Mouse (Mus musculus) heart, postnatal 4 days (tissue): ENCODE results near the gene Irf3. TPM values are rescaled to one million over a fixed set of nuclear protein-coding genes. Genes with fewer than 3 reads are reported as not detected.

ENCODE experiments used
- DNase-seq: peaks from one replicate; pipeline ENCODE4 v3.0.0; 2021
- total RNA-seq, 2 experiments: library from RNA; stranded (reverse); gene quantifications; 2 replicates each; pipeline ENCODE4 v1.2.3; 2021

The Irf3 gene
- 10 to 100 TPM; 42.0 to 43.0 TPM for total RNA-seq

GRCm38 (mm10) chr7:44997231-44997939 is at the start of gene Irf3:
Gene Irf3, plus strand, starts transcription at chr7:44997648.
- DNase-seq, result peak; percentile 97

- DNase-seq, result no peak
These were observed 47.5 kb upstream of the Irf3 start for GRCm38 (mm10) chr7:44949922-44950321.

DNA sequence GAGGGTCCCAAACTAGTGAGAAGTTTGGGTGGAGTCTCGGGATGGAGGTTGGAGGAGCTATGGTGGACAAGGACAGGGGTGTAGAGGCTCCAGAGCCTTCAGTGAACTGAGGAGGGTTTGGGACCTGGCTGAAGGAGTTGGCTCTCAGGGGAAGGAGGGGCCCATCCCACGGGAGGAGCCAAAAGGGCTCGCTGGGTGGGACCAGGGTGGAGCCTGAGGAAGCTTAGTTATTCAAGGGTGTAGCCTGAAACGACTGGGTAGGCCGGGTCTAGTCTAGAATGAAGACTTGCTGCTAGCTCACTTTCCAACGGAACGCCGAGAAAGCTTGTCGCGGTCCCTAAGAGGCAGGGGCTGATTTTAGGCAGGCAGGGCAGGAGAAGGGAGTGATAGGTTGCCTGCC is 45.5 kb upstream of the Irf3 start:
- DNase-seq, result peak; percentile 71

DNA sequence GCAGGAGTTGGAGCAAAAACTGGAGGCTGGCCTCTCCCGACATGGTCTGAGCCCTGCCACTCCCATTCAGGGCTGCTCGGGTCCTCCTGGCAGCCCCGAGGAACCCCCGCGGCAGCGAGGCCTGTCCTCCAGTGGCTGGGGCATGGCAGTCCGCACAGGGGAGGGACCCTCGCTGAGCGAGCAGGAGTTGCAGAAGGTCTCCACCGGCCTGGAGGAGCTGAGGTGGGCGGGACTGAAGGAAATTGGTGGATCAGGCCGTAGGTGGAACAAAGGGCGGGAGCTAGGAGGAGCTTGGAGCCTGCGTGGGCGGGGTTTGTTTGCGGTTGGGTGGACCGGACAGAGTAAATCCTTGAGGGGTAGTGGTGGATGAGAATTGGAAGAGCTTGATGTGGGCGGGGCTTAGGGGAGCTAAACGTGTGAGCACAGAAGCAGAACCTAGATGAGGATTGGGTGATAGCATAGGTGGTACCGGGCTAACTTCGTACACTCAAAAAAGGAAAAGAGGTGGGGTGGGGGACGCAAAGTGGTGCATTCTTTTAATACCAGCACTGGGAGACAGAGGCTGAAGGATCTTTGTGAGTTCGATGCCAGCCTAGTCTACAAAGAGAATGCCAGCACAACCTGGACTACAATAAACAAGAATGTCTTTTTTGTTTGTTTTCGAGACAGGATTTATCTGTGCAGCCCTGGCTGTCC is 44.7 kb upstream of the Irf3 start:
- DNase-seq, result peak; percentile 92

DNA sequence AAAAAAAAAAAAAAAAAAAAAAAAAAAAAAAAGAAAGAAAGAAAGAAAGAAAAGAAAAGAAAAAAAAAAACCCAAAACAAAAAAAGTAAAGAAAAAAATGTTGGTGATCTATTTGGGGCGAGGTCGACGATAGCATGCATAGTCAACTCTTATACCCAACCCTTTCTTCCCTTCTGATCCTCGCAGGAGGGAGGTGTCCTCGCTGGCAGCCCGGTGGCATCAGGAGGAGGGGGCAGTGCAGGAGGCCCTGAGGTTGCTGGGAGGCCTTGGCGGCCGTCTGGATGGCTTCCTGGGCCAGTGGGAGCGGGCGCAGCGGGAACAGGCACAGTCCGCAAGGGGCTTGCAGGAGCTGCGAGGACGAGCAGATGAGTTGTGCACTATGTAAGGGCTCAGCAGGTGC is 43.9 kb upstream of the Irf3 start:
- no peak for DNase-seq

DNA sequence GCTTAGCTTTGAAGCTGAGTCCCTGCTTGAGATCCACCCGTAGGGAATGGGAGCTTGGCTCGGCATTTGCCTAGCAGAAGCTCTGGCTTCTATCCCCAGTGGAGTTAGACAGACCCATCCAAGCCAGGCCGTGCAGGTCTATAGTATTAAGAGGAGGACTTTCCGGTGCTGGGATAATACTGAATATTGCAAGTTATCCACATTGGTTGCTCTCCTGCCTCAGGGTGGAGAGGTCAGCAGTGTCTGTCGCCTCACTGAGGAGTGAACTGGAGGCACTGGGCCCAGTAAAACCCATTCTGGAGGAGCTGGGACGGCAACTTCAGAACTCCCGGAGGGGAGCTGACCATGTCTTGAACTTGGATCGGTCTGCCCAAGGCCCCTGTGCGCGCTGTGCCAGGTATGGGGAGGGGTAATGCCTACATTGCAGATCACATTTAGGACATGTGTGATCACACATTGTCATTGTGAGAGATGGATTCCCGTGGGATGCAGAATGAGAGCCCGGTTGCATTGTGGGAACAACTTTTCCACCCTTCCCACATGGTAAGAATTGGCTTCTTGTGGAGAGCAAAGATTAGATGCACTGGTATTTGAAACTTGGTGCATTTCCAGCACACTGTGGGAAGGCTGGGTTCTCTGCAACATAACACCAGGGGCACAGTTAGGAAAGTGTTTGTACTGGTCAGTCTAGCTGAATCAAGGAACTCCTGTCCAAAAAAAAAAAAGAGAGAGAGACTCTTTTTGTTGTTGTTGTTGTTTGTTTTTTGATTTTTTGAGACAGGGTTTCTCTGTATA is 43.2 kb upstream of the Irf3 start:
- no peak for DNase-seq

DNA sequence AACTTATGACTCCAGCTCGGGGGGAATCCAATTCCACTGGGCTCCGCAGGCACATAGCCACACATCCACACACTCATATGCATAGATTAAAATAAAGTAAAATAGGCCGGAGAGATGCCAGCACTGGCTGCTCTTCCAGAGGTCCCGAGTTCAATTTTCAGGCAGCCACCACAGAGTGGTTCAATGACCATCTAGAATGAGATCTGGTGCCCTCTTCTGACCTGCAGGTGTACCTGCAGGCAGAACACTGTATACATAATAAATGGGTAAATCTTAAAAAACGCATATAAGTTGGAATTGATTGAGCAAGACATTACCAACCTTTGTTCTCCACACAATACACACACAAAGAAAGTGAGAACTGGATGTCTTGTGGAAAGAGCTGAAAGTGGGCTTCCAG is 41.8 kb upstream of the Irf3 start:
- DNase-seq, result peak; percentile 16

GRCm38 (mm10) chr7:44956266-44956665 is 41.2 kb upstream of the Irf3 start:
- DNase-seq, result no peak

GRCm38 (mm10) chr7:44957183-44957835 is 40.1 kb upstream of the Irf3 start:
- DNase-seq, result peak; percentile 47

GRCm38 (mm10) chr7:44958208-44958607 is 39.2 kb upstream of the Irf3 start:
- DNase-seq, result peak; percentile 66

DNA sequence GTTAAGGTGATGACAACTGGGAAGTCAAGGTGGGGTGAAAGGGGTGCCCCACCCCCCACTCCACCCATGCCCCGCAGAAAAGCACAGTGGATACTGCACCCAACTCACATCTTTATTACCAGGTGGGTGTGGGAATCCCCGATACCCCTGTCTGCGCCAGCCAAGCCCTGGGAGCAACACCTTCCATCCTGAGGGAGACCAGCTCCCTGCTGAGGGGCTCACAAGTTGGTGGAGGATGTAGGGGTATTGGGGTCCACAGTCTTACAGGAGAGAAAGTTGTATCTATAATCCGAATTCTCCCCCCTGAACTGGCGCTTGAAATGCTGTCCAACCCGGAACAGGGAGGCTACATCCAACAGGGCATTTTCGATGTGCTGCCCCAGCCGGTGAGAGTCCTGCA is 38.2 kb upstream of the Irf3 start:
- no peak for DNase-seq

DNA sequence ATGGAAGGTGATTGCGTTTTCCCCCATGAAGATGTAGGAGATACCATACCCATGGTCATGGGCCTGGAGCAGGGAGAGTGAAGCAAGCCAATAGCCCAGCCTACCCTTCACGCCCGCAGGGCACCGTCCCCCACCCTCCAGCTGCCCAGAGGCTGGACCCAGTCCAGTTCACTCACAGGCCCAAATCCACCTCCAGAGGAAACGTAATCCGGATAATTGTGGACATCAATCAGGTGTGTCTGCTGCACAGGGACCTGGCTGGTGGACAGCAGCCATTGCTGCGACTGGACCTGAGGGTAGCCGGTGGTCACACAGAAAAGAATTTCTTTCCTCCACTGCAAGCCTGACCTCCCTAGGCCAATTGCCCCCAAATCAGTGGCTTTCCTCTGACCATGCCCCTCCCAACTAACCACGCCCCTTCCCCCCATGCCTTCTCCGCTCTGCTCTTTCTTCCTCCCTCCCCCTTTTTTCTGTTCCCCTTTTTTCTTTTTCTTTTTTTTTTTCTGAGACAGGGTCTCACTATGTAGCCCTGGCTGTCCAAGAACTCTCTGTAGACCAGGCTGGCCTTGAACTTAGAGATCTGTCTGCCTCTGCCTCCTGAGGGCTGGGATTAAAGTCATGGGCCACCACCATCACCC is 37.5 kb upstream of the Irf3 start:
- DNase-seq, result no peak

DNA sequence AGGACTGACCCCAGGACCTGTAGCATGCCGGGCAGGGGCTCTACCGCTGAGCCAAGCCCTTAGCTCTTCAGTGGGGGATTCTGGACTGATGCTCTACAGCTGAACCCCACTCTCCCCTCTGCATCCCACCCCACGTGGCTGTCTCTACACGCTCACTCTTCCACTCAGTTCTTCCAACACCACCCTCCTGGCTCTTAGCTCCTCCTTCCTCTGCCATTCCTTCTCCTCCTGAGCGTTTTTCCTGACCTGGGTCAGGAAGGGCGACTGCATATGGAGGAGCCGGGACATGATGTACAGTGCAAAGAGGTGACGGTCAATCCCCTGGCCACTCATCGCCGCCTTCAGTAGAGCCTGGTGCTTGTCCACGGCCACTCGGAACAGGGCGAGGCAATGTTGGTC is 36.9 kb upstream of the Irf3 start:
- no peak for DNase-seq

- no peak for DNase-seq
These were observed 35.1 kb upstream of the Irf3 start for GRCm38 (mm10) chr7:44962337-44962736.

DNA sequence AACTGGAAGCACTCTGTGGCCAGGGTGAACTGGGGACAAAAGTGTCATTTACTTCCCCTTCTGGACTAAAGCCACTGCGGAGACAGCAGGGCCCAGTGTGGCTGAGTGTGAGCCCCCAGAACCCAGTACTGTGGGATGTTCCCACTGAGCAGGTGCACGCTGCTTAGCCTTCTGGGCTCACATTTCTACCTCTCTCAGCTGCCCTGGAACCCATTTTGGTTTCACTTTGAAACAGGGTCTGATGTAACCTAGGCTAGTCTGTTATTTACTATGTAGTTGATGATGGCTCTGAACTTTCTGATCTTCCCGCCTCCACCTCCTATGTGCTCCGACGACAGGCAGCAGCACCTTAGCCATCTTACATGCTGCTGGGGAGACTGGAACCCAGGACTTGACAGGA is 34.6 kb upstream of the Irf3 start:
- DNase-seq, result no peak

DNA sequence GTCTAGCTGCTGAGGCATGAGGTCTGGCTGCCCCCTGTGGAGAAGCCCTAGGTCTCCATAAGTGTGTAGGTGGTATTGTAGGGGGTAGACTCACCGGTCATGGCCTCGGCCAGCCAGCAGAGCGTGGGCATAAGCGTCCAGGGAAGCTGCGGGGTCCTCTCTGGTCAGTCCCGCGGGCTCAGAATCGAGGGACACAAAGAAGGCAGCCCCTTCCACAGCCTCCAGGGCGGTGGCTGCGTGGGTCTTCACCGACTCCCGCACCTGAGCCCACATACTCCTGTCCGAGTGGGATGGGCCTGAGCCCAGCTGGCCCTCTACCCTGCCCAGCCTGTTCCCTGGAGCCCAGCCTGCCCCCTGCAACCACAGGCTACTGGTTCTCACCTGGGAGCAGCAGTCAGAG is 32.5 kb upstream of the Irf3 start:
- DNase-seq, result no peak

DNA sequence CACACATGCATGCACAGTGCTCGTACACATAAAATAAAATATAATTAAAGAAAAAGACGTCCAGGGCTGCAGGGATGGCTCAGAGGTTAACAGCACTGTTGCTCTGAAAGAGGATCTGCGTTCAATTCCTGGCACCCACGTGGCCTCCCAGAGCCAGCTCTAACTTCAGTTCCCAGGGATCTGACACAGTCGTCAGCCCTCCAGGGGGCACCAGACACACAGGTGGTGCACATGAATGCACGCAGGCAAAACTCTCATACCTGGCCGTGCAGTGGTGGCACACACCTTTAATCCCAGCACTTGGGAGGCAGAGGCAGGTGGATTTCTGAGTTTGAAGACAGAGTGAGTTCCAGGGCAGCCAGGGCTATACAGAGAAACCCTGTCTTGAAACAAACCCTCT is 31.5 kb upstream of the Irf3 start:
- DNase-seq, result no peak

DNA sequence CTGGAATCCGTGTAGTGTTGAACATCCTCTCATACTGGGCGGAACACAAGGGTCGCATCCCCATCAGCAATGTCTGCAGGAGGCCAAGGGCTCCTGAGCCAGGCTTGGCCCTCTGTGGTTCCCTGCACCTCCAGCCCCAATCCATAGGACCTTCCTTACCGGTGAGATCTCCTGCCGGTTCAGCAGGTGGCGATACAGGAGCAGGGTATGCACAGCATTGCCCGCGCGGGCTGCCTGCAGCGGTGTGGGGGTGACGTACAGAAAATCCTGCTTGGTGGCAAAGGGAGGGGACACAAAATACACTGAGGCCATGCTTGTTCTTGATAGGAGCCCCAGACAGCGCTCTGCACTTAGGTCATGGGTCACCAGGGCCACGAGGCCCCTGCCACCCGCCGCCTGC is 30.8 kb upstream of the Irf3 start:
- no peak for DNase-seq

DNA sequence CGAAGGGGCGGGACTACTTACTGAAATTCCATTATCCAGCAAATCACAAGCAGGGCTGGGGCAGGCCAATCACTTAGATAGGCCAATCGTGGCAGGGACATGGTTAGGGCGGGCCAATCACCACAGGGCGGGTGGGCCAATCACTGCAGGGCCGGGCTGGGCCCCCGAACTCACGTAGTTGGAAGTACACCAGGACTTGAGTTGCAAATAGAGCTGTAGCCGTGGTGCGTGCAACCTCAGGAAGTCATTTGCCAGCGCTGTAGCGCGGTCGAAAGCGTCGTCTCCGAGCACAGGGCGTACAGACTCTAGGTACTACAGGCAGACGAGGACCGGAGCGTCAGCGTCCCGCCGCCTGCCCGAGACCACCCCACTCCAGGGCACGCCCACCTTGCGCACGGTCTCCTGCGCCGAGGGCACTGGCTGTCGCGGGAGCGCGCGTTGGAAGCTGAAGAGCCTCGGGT is 27.2 kb upstream of the Irf3 start:
- peak; percentile 85 for DNase-seq

GRCm38 (mm10) chr7:44971142-44971541 is 26.3 kb upstream of the Irf3 start:
- DNase-seq, result no peak

DNA sequence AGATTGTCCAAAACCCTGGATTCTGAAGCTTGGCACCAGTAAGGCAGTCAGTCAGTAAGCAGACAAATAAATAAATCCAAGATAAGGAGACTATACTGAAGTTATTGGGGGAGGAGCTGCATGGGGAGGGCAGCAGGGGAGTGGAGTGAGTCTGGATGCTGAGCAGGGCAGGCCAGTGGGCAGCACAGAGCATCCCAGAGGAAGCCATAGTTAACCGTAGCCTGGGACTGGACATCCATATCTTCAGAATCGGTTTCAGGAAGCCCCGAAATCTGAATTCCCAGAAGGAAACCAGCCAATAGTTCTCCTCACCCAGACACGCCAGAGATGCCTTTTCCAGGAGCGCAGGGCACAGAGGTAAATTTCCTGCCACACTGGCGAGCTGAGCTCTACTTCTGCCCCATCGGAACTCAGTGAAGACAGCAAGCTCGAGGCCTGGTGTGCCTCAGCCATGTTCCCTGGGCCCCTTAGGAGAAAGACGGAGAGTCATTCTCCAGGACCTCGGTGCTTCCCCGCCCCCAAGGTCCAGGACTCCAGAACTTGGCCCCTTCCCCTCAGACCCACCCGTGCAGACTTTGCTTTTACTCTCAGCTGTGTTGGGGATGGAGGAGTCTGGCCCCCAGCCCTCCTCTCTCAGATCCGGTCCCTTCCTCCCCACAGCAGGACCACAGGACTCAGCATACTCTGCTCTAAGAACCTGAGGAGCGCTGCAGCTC is 23.9 kb upstream of the Irf3 start:
- no peak for DNase-seq
